Comparison of ENCODE assay signal across 23 mouse cellular contexts in the genomic region with DNA sequence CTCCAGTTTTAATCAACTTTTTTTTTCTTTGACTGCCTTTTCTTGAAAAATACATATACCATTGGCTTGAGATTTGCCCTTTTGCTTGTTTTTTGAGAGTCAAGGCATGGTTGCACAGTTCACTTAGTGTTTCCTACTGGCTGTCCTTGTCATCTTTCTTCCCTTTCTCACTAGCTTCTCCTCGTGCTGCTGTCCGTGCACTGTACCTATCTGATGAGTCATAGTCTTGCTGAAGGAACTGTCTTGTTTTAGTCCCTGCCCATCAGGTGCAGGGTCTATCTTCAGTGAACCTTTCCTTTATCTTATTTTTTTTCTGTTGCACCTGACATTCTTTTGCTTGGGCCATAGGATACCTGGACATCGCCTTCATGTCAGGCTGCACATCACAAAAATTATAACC.
DNase-seq lines count a peak whose midpoint lies in the region; ATAC-seq and TF ChIP-seq lines count a peak whose summit lies in the region.
"Had no signal": no experiment of that assay in that cellular context is flagged by ENCODE, and none has a peak within 500 bp of the region (broad histone marks: within the 10 kb centered on the region; RNA-seq: fewer than 3 reads in every experiment).

No protein-coding gene starts in this region.

- no peaks in the 10 kb centered on the region for H3K9me3 ChIP-seq in lung, embryonic 14.5 days (ENCODE audit: low read depth, low read length)
- H3K9me3 ChIP-seq in MEL (replicated peaks; ENCODE audit: insufficient read depth, low read length): no peaks in the 10 kb centered on the region
- H3K9me3 ChIP-seq in stomach, postnatal 0 days (ENCODE audit: control insufficient read depth, low read length): no peaks in the 10 kb centered on the region
- H3K9me3 ChIP-seq: embryonic facial prominence, embryonic 10.5 days; embryonic facial prominence, embryonic 12.5 days; forebrain, embryonic 13.5 days; forebrain, embryonic 15.5 days; G1E had no signal

- no peak overlapping the region for H3K4me3 ChIP-seq in lung, embryonic 14.5 days (ENCODE audit: low read depth, low read length)
- no peak overlapping the region for H3K4me3 ChIP-seq in MEL (ENCODE audit: control insufficient read depth in 1 of 2, insufficient read depth in 1 of 2, low read depth in 2 of 2, low read length in 2 of 2)
- H3K4me3 ChIP-seq in stomach, postnatal 0 days (ENCODE audit: low read depth, low read length): no peak overlapping the region
- H3K4me3 ChIP-seq: embryonic facial prominence, embryonic 10.5 days; embryonic facial prominence, embryonic 12.5 days; forebrain, embryonic 13.5 days; forebrain, embryonic 15.5 days had no signal

- H3K9ac ChIP-seq in lung, embryonic 14.5 days: no peak overlapping the region
- no peak overlapping the region for H3K9ac ChIP-seq in MEL (ENCODE audit: control insufficient read depth, low read depth, low read length, poor library complexity, severe bottlenecking)
- no peak overlapping the region for H3K9ac ChIP-seq in stomach, postnatal 0 days (ENCODE audit: low read length)
- H3K9ac ChIP-seq: embryonic facial prominence, embryonic 12.5 days; forebrain, embryonic 13.5 days; forebrain, embryonic 15.5 days; forebrain, postnatal 0 days had no signal

- H3K4me1 ChIP-seq in lung, embryonic 14.5 days (ENCODE audit: insufficient read depth): peaks cover 13% of the 10 kb centered on the region
- peaks cover 8 to 10% of the 10 kb centered on the region in 2 experiments for H3K4me1 ChIP-seq in MEL (ENCODE audit: control insufficient read depth in 1 of 2, insufficient read depth in 2 of 2, low read length in 2 of 2)
- no peaks in the 10 kb centered on the region; the same call in 1 of the 2 replicates for H3K4me1 ChIP-seq in stomach, postnatal 0 days (replicated peaks; ENCODE audit: control insufficient read depth, insufficient read depth)
- H3K4me1 ChIP-seq: embryonic facial prominence, embryonic 10.5 days had no signal

- no peaks in the 10 kb centered on the region for H3K36me3 ChIP-seq in lung, embryonic 14.5 days (ENCODE audit: insufficient read depth)
- peaks cover 0 to 13% of the 10 kb centered on the region in 2 experiments for H3K36me3 ChIP-seq in MEL (ENCODE audit: control insufficient read depth in 1 of 2, insufficient read depth in 2 of 2, low read length in 2 of 2)
- H3K36me3 ChIP-seq in stomach, postnatal 0 days (ENCODE audit: control insufficient read depth, insufficient read depth, low read length): no peaks in the 10 kb centered on the region
- H3K36me3 ChIP-seq: embryonic facial prominence, embryonic 10.5 days; embryonic facial prominence, embryonic 12.5 days; forebrain, embryonic 15.5 days had no signal

- H3K79me2 ChIP-seq in MEL (ENCODE audit: control insufficient read depth, insufficient read depth, low read length, poor library complexity): no peaks in the 10 kb centered on the region

- no peak for TF ChIP-seq RAD21 in MEL (IDR thresholded peaks at IDR 0.05; ENCODE audit: low read depth, low read length)

- no peak for ATAC-seq in lung, embryonic 14.5 days (ENCODE audit: insufficient read depth)
- ATAC-seq in stomach, postnatal 0 days (ENCODE audit: low FRiP score, low TSS enrichment): no peak
- ATAC-seq in monocyte, adult 5-6 weeks (replicated peaks; ENCODE audit: insufficient number of reproducible peaks, low FRiP score, low TSS enrichment, poor library complexity, severe bottlenecking): no peak
- ATAC-seq: activated CD4-positive, CD25-positive, alpha-beta regulatory T cell, adult 4 months; forebrain, embryonic 13.5 days; forebrain, embryonic 15.5 days; forebrain, postnatal 0 days; Patski had no signal

- no peaks in the 10 kb centered on the region for H3K27me3 ChIP-seq in lung, embryonic 14.5 days (ENCODE audit: insufficient read depth, low read length)
- H3K27me3 ChIP-seq in MEL (ENCODE audit: control insufficient read depth in 1 of 2, insufficient read depth in 2 of 2, low read length in 2 of 2): no peaks in the 10 kb centered on the region
- H3K27me3 ChIP-seq in stomach, postnatal 0 days (ENCODE audit: control insufficient read depth, insufficient read depth, low read length): no peaks in the 10 kb centered on the region
- H3K27me3 ChIP-seq: embryonic facial prominence, embryonic 12.5 days; forebrain, embryonic 13.5 days; forebrain, embryonic 15.5 days; Patski had no signal

- no peak for TF ChIP-seq POLR2A in MEL (IDR thresholded peaks at IDR 0.05; ENCODE audit: control insufficient read depth in 1 of 2, insufficient read depth in 1 of 2, low read depth in 1 of 2, low read length in 2 of 2, poor library complexity in 1 of 2)

- H3K27ac ChIP-seq in lung, embryonic 14.5 days (ENCODE audit: low read depth): 0 out of 2 replicates have a peak overlapping the region, but pooled peaks have one; percentile 6
- H3K27ac ChIP-seq in MEL (ENCODE audit: control insufficient read depth, low read depth, low read length): no peak overlapping the region
- no peak overlapping the region for H3K27ac ChIP-seq in stomach, postnatal 0 days (replicated peaks)
- H3K27ac ChIP-seq: embryonic facial prominence, embryonic 10.5 days; embryonic facial prominence, embryonic 12.5 days; forebrain, embryonic 13.5 days; forebrain, embryonic 15.5 days had no signal

- no peak for TF ChIP-seq CTCF in lung, embryonic 14.5 days (IDR thresholded peaks at IDR 0.05; ENCODE audit: low read depth)
- TF ChIP-seq CTCF in MEL (IDR thresholded peaks at IDR 0.05 in 2 of 3, conservative IDR thresholded peaks at IDR 0.05 in 1 of 3; ENCODE audit: control insufficient read depth in 1 of 3, insufficient read depth in 1 of 3, low read depth in 2 of 3, low read length in 3 of 3, poor library complexity in 1 of 3, severe bottlenecking in 1 of 3): no peak
- no peak for TF ChIP-seq CTCF in stomach, postnatal 0 days (IDR thresholded peaks at IDR 0.05; ENCODE audit: low read depth)

- no peak overlapping the region for H3K4me2 ChIP-seq in lung, embryonic 14.5 days
- no peak overlapping the region for H3K4me2 ChIP-seq in stomach, postnatal 0 days (replicated peaks; ENCODE audit: low read depth)
- H3K4me2 ChIP-seq: embryonic facial prominence, embryonic 12.5 days; forebrain, embryonic 13.5 days; forebrain, embryonic 15.5 days had no signal

- 78% methylated on average over 3 of the region's 3 CpGs for WGBS in lung, embryonic 14.5 days
- 54% methylated on average over 3 of the region's 3 CpGs for WGBS in stomach, postnatal 0 days

- DNase-seq in lung, embryonic 14.5 days: no peak
- no peak for DNase-seq in lung, postnatal 14 days
- DNase-seq in A20 (ENCODE audit: low read depth, low spot score): peak; percentile 35
- peak; percentile 75 for DNase-seq in MEL (ENCODE audit: low read depth, low spot score)
- no peak for DNase-seq in stomach, postnatal 0 days (ENCODE audit: low spot score)
- DNase-seq in thymus, postnatal 36 days: no peak
- DNase-seq: adrenal gland, adult 8-10 months; adrenal gland, postnatal 14 days; adrenal gland, postnatal 36 days; cerebellum, adult 11-12 months; cerebellum, adult 2 months; cerebellum, adult 9-10 months; cerebellum, postnatal 10 days; cerebellum, postnatal 25 days; forebrain, postnatal 0 days had no signal

- TF ChIP-seq EP300 in MEL (IDR thresholded peaks at IDR 0.05; ENCODE audit: low read depth in 1 of 2, low read length in 2 of 2): peak; percentile 34 to 54; a peak in 3 of 4 replicates
- TF ChIP-seq EP300 in stomach, postnatal 0 days (optimal IDR thresholded peaks at IDR 0.05): no peak

TF ChIP-seq in MEL, 35 proteins besides CTCF, POLR2A, EP300 and RAD21 (continues in another document):
- TF ChIP-seq ZC3H11A (IDR thresholded peaks at IDR 0.05; ENCODE audit: low read depth, low read length) (no peak), MYB (IDR thresholded peaks at IDR 0.05; ENCODE audit: low read depth, low read length) (no peak), CHD1 (IDR thresholded peaks at IDR 0.05; ENCODE audit: low read depth, low read length) (no peak), USF1 (IDR thresholded peaks at IDR 0.05; ENCODE audit: low read depth, low read length) (no peak), ELF1 (IDR thresholded peaks at IDR 0.05; ENCODE audit: low read depth, low read length) (no peak), POLR2AphosphoS2 (IDR thresholded peaks at IDR 0.05; ENCODE audit: low read length) (no peak), RCOR1 (IDR thresholded peaks at IDR 0.05; ENCODE audit: low read depth, low read length) (peak; percentile 27; the same call in 1 of the 2 replicates), JUND (IDR thresholded peaks at IDR 0.05; ENCODE audit: low read depth, low read length) (peak; percentile 78; the same call in 1 of the 2 replicates), NELFE (IDR thresholded peaks at IDR 0.05; ENCODE audit: low read depth, low read length) (no peak), TCF12 (IDR thresholded peaks at IDR 0.05; ENCODE audit: low read depth, low read length) (peak; percentile 8; the same call in 1 of the 2 replicates), POLR2AphosphoS5 (IDR thresholded peaks at IDR 0.05; ENCODE audit: borderline replicate concordance, low read depth, low read length) (no peak), ZNF384 (IDR thresholded peaks at IDR 0.05; ENCODE audit: low read depth, low read length) (0 out of 2 replicates have a peak, but pooled peaks have one; percentile 21), MXI1 (IDR thresholded peaks at IDR 0.05; ENCODE audit: low read depth, low read length) (peak; percentile 71; the same call in 1 of the 2 replicates), HCFC1 (IDR thresholded peaks at IDR 0.05; ENCODE audit: low read depth, low read length) (no peak), TBP (IDR thresholded peaks at IDR 0.05; ENCODE audit: low read depth, low read length) (no peak), SMC3 (IDR thresholded peaks at IDR 0.05; ENCODE audit: low read depth, low read length) (no peak; the same call in 1 of the 2 replicates), MYC (IDR thresholded peaks at IDR 0.05; ENCODE audit: low read depth, low read length) (peak; percentile 72), ETS1 (IDR thresholded peaks at IDR 0.05; ENCODE audit: low read depth, low read length) (peak; percentile 44; the same call in 1 of the 2 replicates), GABPA (IDR thresholded peaks at IDR 0.05; ENCODE audit: low read depth, low read length) (no peak), MAFK (IDR thresholded peaks at IDR 0.05; ENCODE audit: borderline replicate concordance, low read depth, low read length) (no peak), ZMIZ1 (IDR thresholded peaks at IDR 0.05; ENCODE audit: low read depth, low read length) (no peak), MEF2A (IDR thresholded peaks at IDR 0.05; ENCODE audit: extremely low read depth, insufficient replicate concordance, low read depth, low read length, poor library complexity, severe bottlenecking) (no peak), CHD2 (IDR thresholded peaks at IDR 0.05; ENCODE audit: low read length) (no peak), GATA1 (IDR thresholded peaks at IDR 0.05; ENCODE audit: low read depth, low read length) (no peak), E2F4 (IDR thresholded peaks at IDR 0.05; ENCODE audit: borderline replicate concordance, low read depth, low read length) (no peak), USF2 (IDR thresholded peaks at IDR 0.05; ENCODE audit: borderline replicate concordance in 1 of 2, insufficient read depth in 1 of 2, low read depth in 1 of 2, low read length in 2 of 2) (no peak)

Comparison
In these comparisons a context has a peak if more than half of its experiments do, and no peak if none do; other contexts are left out.
1. DNase-seq: peak in A20 (single experiment) and MEL (single experiment); none in lung, embryonic 14.5 days (single experiment), lung, postnatal 14 days (single experiment), stomach, postnatal 0 days (single experiment) and thymus, postnatal 36 days (0 of 2).